Mouse (Mus musculus) right cerebral cortex, postnatal 25 days (tissue): ENCODE data around the gene Scamp4.

Source experiments
- DNase-seq: peaks from one replicate; pipeline ENCODE4 v3.0.0; 2022

The Scamp4 gene

DNA sequence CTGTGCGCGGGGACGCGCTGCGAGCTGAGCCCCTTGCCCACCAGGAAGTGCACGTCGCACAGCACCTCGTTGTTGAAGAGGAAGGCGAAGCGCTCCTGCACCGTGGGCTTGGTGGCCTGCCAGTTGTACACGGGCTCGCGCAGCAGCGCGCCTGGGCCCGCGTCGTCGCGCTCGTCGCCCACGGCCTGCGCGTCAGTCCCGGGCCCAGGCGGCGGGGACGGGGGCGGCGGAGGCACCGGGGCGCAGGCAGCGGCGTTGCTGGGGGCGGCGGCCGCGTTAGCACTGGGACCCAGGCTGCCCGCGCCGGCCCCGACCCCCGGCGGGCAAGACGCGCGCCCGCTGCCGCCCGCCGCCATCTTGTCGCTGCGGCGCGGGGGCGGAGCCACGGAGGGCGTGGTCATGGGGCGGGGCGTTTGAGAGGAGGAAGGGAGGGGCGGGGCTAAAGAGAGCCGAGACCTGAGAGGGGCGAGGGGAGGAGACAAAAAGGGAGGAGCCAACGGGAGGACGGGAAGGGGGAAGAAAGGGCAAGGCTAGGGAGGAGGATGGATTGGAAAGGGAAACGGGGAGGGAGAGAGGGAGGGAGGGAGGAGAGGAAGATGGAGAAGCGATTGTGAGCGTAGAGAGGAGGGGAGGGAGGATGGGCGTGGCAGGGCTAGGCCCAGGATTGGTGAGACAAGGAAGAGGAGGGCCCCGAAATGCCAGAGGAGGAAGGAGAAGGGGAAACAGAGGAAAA is 53.6 kb downstream of the Scamp4 start:
- DNase-seq = peak; percentile 88

DNA sequence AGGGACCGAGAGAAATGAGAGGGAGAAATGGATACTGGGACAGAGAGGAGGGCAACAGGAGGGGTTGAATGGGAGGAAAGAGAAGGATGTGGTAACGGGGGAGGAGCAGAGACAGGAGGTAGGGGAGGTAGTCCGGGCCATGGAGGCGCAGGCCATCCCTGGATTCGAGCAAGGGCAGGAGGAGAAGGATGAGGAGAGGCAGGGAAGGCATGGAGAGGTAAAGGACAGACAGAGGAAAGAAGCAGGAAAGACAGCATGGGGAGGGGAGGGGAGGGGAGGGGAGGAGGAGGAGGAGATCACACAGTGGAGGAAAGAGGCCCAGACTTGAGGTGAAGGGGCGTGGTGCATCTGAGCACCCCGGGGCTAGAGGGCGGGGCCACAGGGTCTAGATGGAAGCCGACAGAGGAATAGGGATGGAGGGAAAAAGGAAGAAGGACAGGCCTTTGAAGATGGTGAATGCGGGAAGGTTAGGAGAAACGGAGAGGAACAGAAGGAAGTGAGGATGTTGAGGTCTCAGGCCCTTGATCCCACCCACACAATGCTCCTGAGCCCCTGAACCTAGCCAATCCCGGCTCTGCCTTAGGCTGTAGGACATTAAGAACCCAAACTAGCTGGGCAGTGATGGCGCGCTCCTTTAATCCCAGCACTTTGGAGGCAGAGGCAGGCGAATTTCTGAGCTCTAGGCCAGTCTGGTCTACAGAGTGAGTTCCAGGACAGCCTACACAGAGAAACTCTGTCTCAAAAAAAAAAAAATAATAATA is 54.4 kb downstream of the Scamp4 start, which contains the start of gene Btbd2:
Btbd2 (minus strand) TSS at position 209 of the 761 bp plus-strand sequence.
- no peak for DNase-seq

- DNase-seq = no peak
These were observed 55.6 kb downstream of the Scamp4 start for GRCm38 (mm10) chr10:80658194-80658840.

DNA sequence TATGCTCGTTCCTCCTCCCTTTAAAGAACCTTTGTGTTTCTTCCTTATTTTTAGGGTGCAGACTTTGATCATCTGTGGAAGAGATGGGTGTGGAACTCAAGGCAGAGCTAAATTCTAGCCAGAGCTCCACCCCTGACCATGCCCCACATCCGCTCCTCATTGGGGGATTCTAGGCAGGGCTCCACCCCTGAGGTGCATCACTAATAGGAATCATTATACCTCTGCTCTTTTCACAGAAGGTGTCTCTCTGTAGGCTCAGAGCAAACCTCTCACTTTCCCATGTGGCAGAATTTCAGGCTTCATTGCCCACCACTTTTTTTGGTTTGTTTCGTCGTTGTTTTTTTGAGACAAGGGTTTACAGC is 56.1 kb downstream of the Scamp4 start:
- DNase-seq = no peak

DNA sequence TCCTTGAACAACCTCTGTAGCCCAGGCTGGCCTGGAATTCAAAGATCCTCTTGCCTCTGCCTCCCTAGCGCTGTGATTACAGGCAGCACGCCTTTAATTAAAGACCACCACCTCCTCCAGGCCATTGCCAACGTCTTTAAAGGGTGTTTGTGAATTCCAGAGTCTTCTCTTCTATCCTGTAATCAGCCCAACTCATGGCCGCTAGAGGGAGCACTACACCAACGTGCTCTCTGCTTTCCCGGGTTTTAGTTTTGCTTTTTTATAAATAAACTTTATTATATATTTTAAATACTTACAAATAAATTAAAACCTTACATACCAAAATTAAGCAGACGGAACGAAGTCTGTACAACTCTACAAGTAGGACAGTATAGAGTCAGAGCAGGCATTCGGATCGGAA is 56.5 kb downstream of the Scamp4 start:
- DNase-seq = peak; percentile 67

- DNase-seq = no peak
These were observed 58.5 kb downstream of the Scamp4 start for GRCm38 (mm10) chr10:80661149-80661548.

DNA sequence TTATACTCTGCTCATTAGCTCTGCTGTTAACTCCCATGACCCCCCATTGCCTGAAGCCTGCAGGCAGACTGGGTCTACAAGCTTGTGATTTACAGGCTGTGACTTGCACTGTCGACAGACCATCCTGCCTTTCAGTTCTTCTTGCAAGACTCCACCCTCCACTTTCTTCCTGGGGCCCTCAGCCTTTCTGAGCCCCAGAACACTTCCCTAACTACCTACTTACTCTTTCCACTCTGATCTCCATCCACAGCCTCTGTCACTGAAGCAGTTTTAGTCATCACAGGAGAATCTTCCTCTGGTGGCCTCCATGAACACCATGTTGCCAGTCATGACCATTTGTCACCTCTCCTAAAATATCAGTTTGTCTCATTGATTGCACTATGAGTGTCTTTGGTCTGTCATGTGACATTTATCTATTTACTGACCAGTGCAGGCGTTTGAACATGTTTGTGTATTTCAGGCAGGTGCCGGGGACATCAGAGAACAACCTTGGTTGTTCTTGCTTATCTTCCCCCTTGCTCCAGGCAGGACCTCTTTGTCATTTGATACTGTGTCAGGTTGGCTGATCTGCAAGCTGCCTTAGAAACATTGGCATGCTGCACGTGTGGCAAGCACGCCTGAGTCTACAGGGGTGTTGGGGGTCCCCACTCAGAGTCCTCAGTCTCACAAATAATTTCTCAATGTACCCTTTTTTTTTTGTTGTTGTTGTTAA is 61.0 kb downstream of the Scamp4 start:
- no peak for DNase-seq

DNA sequence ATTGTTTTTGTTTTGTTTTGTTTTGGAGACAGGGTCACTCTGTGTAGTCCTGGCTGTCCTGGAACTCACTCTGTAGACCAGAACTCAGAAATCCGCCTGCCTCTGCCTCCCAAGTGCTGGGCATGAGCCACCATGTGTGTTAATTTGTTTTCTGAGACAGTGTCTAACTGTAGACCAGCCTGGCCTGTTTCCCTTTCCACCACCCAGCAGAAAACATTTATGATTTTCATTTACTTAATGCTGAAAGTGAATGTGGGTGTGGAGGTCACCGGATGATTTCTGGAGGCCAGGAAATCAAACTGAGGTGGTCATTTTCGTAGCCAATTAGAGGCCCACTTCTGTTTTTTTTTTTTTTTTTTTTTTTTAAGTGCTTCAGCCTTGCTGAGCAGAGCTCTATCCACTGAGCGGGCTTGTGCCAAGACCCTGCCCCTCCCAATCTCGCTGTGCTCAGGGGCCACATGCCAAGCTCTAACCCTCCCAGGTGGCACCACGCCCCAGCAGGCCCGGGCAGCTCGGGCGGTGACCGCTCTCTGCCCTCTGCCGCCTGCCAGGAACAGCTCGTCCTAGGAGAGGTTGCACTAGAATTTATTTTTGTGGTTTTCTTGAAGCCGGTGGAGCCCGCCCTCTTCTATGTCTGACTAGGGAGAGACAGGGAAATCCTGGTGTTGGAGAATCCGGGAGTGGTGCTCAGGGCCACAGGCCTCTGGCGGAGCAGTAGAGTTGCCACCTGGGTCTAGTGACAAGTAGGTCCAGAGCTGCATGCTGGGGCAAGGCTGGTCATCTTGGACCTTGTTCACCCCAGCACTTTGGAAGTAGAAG is 61.7 kb downstream of the Scamp4 start:
- DNase-seq = peak; percentile 40

- no peak for DNase-seq
These were observed 62.3 kb downstream of the Scamp4 start for GRCm38 (mm10) chr10:80665016-80665380.
